Mouse (Mus musculus): Measurements from ENCODE around the gene Kat2a. TPM values are rescaled to one million over a fixed set of nuclear protein-coding genes. Genes with fewer than 3 reads are reported as not detected.
"Not testable (repeated sequence)": the region's sequence is repeated elsewhere in the genome, so short reads cannot be mapped to it uniquely, and the experiment has no call there.

Gene Kat2a
- polyA plus RNA-seq, 1 experiment from 2014 or later = 45.4 TPM

DNA sequence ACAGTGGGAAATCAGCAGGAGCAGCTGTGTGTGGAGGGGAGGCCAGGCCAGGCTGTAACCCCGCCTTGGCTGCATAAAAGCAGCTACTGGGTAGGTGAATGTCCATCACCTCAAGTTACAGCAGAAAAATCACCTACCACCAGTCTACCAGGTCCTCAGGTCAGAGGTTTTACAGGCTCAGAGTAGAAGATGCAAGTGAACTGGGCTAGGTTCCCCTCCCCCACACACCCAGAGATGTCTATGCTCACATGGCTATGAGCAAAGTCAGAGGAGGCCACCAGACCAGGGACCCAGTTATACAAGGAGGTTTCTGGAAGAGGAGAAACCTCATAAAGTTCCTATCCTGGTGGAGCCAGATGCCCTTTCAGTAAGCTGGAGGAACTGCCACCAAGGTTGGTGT lies 41.2 kb downstream of the Kat2a start:
- Histone ChIP-seq H3K4me2 (no peak overlapping the region), H3K27me3 (replicated peaks) (peaks cover 29% of the 10 kb centered on the region), H3K27ac (ENCODE audit: poor library complexity, severe bottlenecking) (no peak overlapping the region), H3K9me3 (replicated peaks) (0 out of 2 replicates have a peak, but pooled peaks cover 4% of the 10 kb centered on the region), H3K4me3 (no peak overlapping the region), H3K9ac (no peak overlapping the region), H3K4me1 (replicated peaks) (peaks cover 19% of the 10 kb centered on the region), H3K36me3 (no peaks in the 10 kb centered on the region)
- no peak for ATAC-seq (ENCODE audit: insufficient number of reproducible peaks, low FRiP score)
- WGBS = 82% methylated on average over 1 of the region's 1 CpGs

- peaks cover 19% of the 10 kb centered on the region for H3K4me1 ChIP-seq (replicated peaks)
- H3K36me3 ChIP-seq = no peaks in the 10 kb centered on the region
- no peak for ATAC-seq (ENCODE audit: insufficient number of reproducible peaks, low FRiP score)
- no peak overlapping the region for H3K4me3 ChIP-seq
- H3K27me3 ChIP-seq (replicated peaks) = no peaks in the 10 kb centered on the region
- no peak overlapping the region for H3K9ac ChIP-seq
- H3K9me3 ChIP-seq (replicated peaks) = no peaks in the 10 kb centered on the region
- no peak overlapping the region for H3K4me2 ChIP-seq
- 65% methylated on average over 10 of the region's 10 CpGs for WGBS
- H3K27ac ChIP-seq (ENCODE audit: poor library complexity, severe bottlenecking) = no peak overlapping the region
Measured at GRCm38 (mm10) chr11:100659806-100660205, 52.5 kb downstream of the Kat2a start.

GRCm38 (mm10) chr11:100656458-100656857 lies 55.8 kb downstream of the Kat2a start:
- Histone ChIP-seq H3K27me3 (replicated peaks) (peaks cover 9% of the 10 kb centered on the region), H3K9ac (peak overlapping the region; percentile 35; the same call in 1 of the 2 replicates), H3K36me3 (no peaks in the 10 kb centered on the region), H3K4me1 (replicated peaks) (peaks cover 22% of the 10 kb centered on the region), H3K9me3 (replicated peaks) (no peaks in the 10 kb centered on the region), H3K27ac (ENCODE audit: poor library complexity, severe bottlenecking) (no peak overlapping the region), H3K4me3 (no peak overlapping the region), H3K4me2 (peak overlapping the region; percentile 48)
- WGBS = 9% methylated on average over 6 of the region's 6 CpGs
- no peak for ATAC-seq (ENCODE audit: insufficient number of reproducible peaks, low FRiP score)

GRCm38 (mm10) chr11:100655589-100655988 lies 56.7 kb downstream of the Kat2a start:
- H3K4me3 ChIP-seq; H3K4me2 ChIP-seq; H3K27ac ChIP-seq (ENCODE audit: poor library complexity, severe bottlenecking); H3K36me3 ChIP-seq; H3K9me3 ChIP-seq (replicated peaks); ATAC-seq (ENCODE audit: insufficient number of reproducible peaks, low FRiP score); H3K9ac ChIP-seq: not testable (repeated sequence)
- WGBS = 59% methylated on average over 3 of the region's 3 CpGs
- Histone ChIP-seq H3K4me1 (replicated peaks) (peaks cover 22% of the 10 kb centered on the region), H3K27me3 (replicated peaks) (peaks cover 18% of the 10 kb centered on the region)

Other genes with a start within 250 kb of the Kat2a start
- 9.5 and 9.8 TPM in 2 replicates for gene Klhl11, start 239.7 kb downstream of the Kat2a start, polyA plus RNA-seq (2016; fragmentation: Nextera tagmentation; extraction: Ambion mirVana)
- gene Acly, start 184.5 kb downstream of the Kat2a start, polyA plus RNA-seq (2016; fragmentation: Nextera tagmentation; extraction: Ambion mirVana) = 93.7 and 99.0 TPM in 2 replicates
- gene Ttc25, start 166.9 kb downstream of the Kat2a start, polyA plus RNA-seq (2016; fragmentation: Nextera tagmentation; extraction: Ambion mirVana) = 0.30 and 0.77 TPM in 2 replicates
- 21.6 and 22.1 TPM in 2 replicates for gene Cnp, start 137.6 kb downstream of the Kat2a start, polyA plus RNA-seq (2016; fragmentation: Nextera tagmentation; extraction: Ambion mirVana)
- gene Nkiras2, start 93.2 kb downstream of the Kat2a start, polyA plus RNA-seq (2016; fragmentation: Nextera tagmentation; extraction: Ambion mirVana) = 59.7 and 60.7 TPM in 2 replicates
- gene Dnajc7, start 92.3 kb downstream of the Kat2a start, polyA plus RNA-seq (2016; fragmentation: Nextera tagmentation; extraction: Ambion mirVana) = 207 and 213 TPM in 2 replicates
- gene Zfp385c, start 20.0 kb downstream of the Kat2a start, polyA plus RNA-seq (2016; fragmentation: Nextera tagmentation; extraction: Ambion mirVana) = 0.41 TPM in 1 of 2 replicates, not detected in the other
- gene Dhx58, start 8.2 kb downstream of the Kat2a start, polyA plus RNA-seq (2016; fragmentation: Nextera tagmentation; extraction: Ambion mirVana) = 0.74 and 0.90 TPM in 2 replicates
- 0.27 TPM in 1 of 2 replicates, not detected in the other for gene Hspb9, start 1.4 kb upstream of the Kat2a start, polyA plus RNA-seq (2016; fragmentation: Nextera tagmentation; extraction: Ambion mirVana)
- 10.5 and 11.4 TPM in 2 replicates for gene Rab5c, start 25.8 kb upstream of the Kat2a start, polyA plus RNA-seq (2016; fragmentation: Nextera tagmentation; extraction: Ambion mirVana)
- gene Kcnh4, start 47.5 kb upstream of the Kat2a start, polyA plus RNA-seq (2016; fragmentation: Nextera tagmentation; extraction: Ambion mirVana) = not detected in 2 replicates
- not detected in 2 replicates for gene Hcrt, start 50.5 kb upstream of the Kat2a start, polyA plus RNA-seq (2016; fragmentation: Nextera tagmentation; extraction: Ambion mirVana)
- gene Ghdc, start 58.5 kb upstream of the Kat2a start, polyA plus RNA-seq (2016; fragmentation: Nextera tagmentation; extraction: Ambion mirVana) = 6.5 and 7.0 TPM in 2 replicates
- gene Stat5b, start 138.3 kb upstream of the Kat2a start, polyA plus RNA-seq (2016; fragmentation: Nextera tagmentation; extraction: Ambion mirVana) = 35.0 and 35.3 TPM in 2 replicates
- 6.6 and 8.3 TPM in 2 replicates for gene Stat5a, start 146.9 kb upstream of the Kat2a start, polyA plus RNA-seq (2016; fragmentation: Nextera tagmentation; extraction: Ambion mirVana)
- gene Stat3, start 227.1 kb upstream of the Kat2a start, polyA plus RNA-seq (2016; fragmentation: Nextera tagmentation; extraction: Ambion mirVana) = 60.0 and 63.2 TPM in 2 replicates

All from heart, embryonic 12.5 days (tissue).